Mouse (Mus musculus): ENCODE measurements around the gene Ube3a. TPM values are rescaled to one million over a fixed set of nuclear protein-coding genes. Genes with fewer than 3 reads are reported as not detected.

The Ube3a gene
- polyA plus RNA-seq, 1 experiment, result 8.9 TPM

GRCm38 (mm10) chr7:59229183-59229911 is 797 bp downstream of the Ube3a start:
- TF ChIP-seq TCF3 (IDR thresholded peaks at IDR 0.05; ENCODE audit: insufficient read length, low read depth) (no peak), MAX (IDR thresholded peaks at IDR 0.05; ENCODE audit: low read depth) (no peak), MYOD1 (IDR thresholded peaks at IDR 0.05; ENCODE audit: control insufficient read depth in 1 of 3, insufficient read length in 2 of 3, low read depth in 2 of 3) (peak in 1 of 3 experiments; percentile 37)
- H3K27me3 ChIP-seq (ENCODE audit: control insufficient read depth, insufficient read depth, insufficient read length), result no peaks in the 10 kb centered on the region
- H3K79me2 ChIP-seq (ENCODE audit: control insufficient read depth, insufficient read depth), result peaks cover 54% of the 10 kb centered on the region
- no peaks in the 10 kb centered on the region for H3K36me3 ChIP-seq (ENCODE audit: control insufficient read depth, insufficient read depth)
- peak overlapping the region; percentile 90 for H3ac ChIP-seq (ENCODE audit: control insufficient read depth, insufficient read length)
- H3K4me2 ChIP-seq (ENCODE audit: low read depth), result peak overlapping the region; percentile 58
- H3K4me3 ChIP-seq, result peak overlapping the region; percentile 62

- H3K4me2 ChIP-seq (ENCODE audit: low read depth), result peak overlapping the region; percentile 58
- H3K36me3 ChIP-seq (ENCODE audit: control insufficient read depth, insufficient read depth), result no peaks in the 10 kb centered on the region
- no peak for TF ChIP-seq REST (IDR thresholded peaks at IDR 0.05; ENCODE audit: insufficient read depth, insufficient read length)
- no peak for TF ChIP-seq TCF12 (IDR thresholded peaks at IDR 0.05; ENCODE audit: insufficient read depth, poor library complexity, severe bottlenecking)
- TF ChIP-seq E2F4 (IDR thresholded peaks at IDR 0.05; ENCODE audit: insufficient read depth), result no peak
- TF ChIP-seq MYOG (IDR thresholded peaks at IDR 0.05; ENCODE audit: control insufficient read depth in 1 of 3, insufficient read depth in 1 of 3, insufficient read length in 2 of 3, low read depth in 2 of 3), result no peak
- no peak for TF ChIP-seq MAX (IDR thresholded peaks at IDR 0.05; ENCODE audit: low read depth)
- TF ChIP-seq TCF3 (IDR thresholded peaks at IDR 0.05; ENCODE audit: insufficient read length, low read depth), result no peak
- no peak for TF ChIP-seq MYOD1 (IDR thresholded peaks at IDR 0.05; ENCODE audit: control insufficient read depth in 1 of 3, insufficient read length in 2 of 3, low read depth in 2 of 3)
- no peak for TF ChIP-seq POLR2AphosphoS2 (IDR thresholded peaks at IDR 0.05; ENCODE audit: insufficient read length, low read depth)
- TF ChIP-seq POLR2A (IDR thresholded peaks at IDR 0.05; ENCODE audit: insufficient read length, low read depth), result no peak
- TF ChIP-seq SRF (IDR thresholded peaks at IDR 0.05; ENCODE audit: control insufficient read depth, insufficient read length, low read depth), result no peak
- TF ChIP-seq CEBPB (IDR thresholded peaks at IDR 0.05; ENCODE audit: insufficient read depth, poor library complexity, severe bottlenecking), result no peak
- TF ChIP-seq USF1 (IDR thresholded peaks at IDR 0.05; ENCODE audit: low read depth), result no peak
- H3K79me2 ChIP-seq (ENCODE audit: control insufficient read depth, insufficient read depth), result peaks cover 63% of the 10 kb centered on the region
- H3K4me3 ChIP-seq, result peak overlapping the region; percentile 62
- no peak overlapping the region for H3ac ChIP-seq (ENCODE audit: control insufficient read depth, insufficient read length)
- H3K27me3 ChIP-seq (ENCODE audit: control insufficient read depth, insufficient read depth, insufficient read length), result no peaks in the 10 kb centered on the region
Measured at GRCm38 (mm10) chr7:59230304-59230703, 1.8 kb downstream of the Ube3a start.

- H3ac ChIP-seq (ENCODE audit: control insufficient read depth, insufficient read length), result no peak overlapping the region
- H3K4me3 ChIP-seq, result peak overlapping the region; percentile 62
- TF ChIP-seq MYOD1 (IDR thresholded peaks at IDR 0.05; ENCODE audit: control insufficient read depth in 1 of 3, insufficient read length in 2 of 3, low read depth in 2 of 3) (no peak), USF1 (IDR thresholded peaks at IDR 0.05; ENCODE audit: low read depth) (no peak), MAX (IDR thresholded peaks at IDR 0.05; ENCODE audit: low read depth) (no peak), POLR2A (IDR thresholded peaks at IDR 0.05; ENCODE audit: insufficient read length, low read depth) (no peak), CEBPB (IDR thresholded peaks at IDR 0.05; ENCODE audit: insufficient read depth, poor library complexity, severe bottlenecking) (no peak), REST (IDR thresholded peaks at IDR 0.05; ENCODE audit: insufficient read depth, insufficient read length) (no peak), MYOG (IDR thresholded peaks at IDR 0.05; ENCODE audit: control insufficient read depth in 1 of 3, insufficient read depth in 1 of 3, insufficient read length in 2 of 3, low read depth in 2 of 3) (no peak), POLR2AphosphoS2 (IDR thresholded peaks at IDR 0.05; ENCODE audit: insufficient read length, low read depth) (no peak), E2F4 (IDR thresholded peaks at IDR 0.05; ENCODE audit: insufficient read depth) (no peak), TCF12 (IDR thresholded peaks at IDR 0.05; ENCODE audit: insufficient read depth, poor library complexity, severe bottlenecking) (no peak), SRF (IDR thresholded peaks at IDR 0.05; ENCODE audit: control insufficient read depth, insufficient read length, low read depth) (no peak), TCF3 (IDR thresholded peaks at IDR 0.05; ENCODE audit: insufficient read length, low read depth) (no peak)
- H3K36me3 ChIP-seq (ENCODE audit: control insufficient read depth, insufficient read depth), result no peaks in the 10 kb centered on the region
- peaks cover 68% of the 10 kb centered on the region for H3K79me2 ChIP-seq (ENCODE audit: control insufficient read depth, insufficient read depth)
- H3K4me2 ChIP-seq (ENCODE audit: low read depth), result peak overlapping the region; percentile 58
- no peaks in the 10 kb centered on the region for H3K27me3 ChIP-seq (ENCODE audit: control insufficient read depth, insufficient read depth, insufficient read length)
Measured at GRCm38 (mm10) chr7:59230768-59231167, 2.2 kb downstream of the Ube3a start.

- Histone ChIP-seq H3K4me3 (no peak overlapping the region), H3K79me2 (ENCODE audit: control insufficient read depth, insufficient read depth) (peaks cover 80% of the 10 kb centered on the region), H3ac (ENCODE audit: control insufficient read depth, insufficient read length) (no peak overlapping the region), H3K4me2 (ENCODE audit: low read depth) (peak overlapping the region; percentile 16), H3K36me3 (ENCODE audit: control insufficient read depth, insufficient read depth) (no peaks in the 10 kb centered on the region), H3K27me3 (ENCODE audit: control insufficient read depth, insufficient read depth, insufficient read length) (no peaks in the 10 kb centered on the region)
- TF ChIP-seq POLR2AphosphoS2 (IDR thresholded peaks at IDR 0.05; ENCODE audit: insufficient read length, low read depth) (no peak), MYOG (IDR thresholded peaks at IDR 0.05; ENCODE audit: control insufficient read depth in 1 of 3, insufficient read depth in 1 of 3, insufficient read length in 2 of 3, low read depth in 2 of 3) (no peak), MYOD1 (IDR thresholded peaks at IDR 0.05; ENCODE audit: control insufficient read depth in 1 of 3, insufficient read length in 2 of 3, low read depth in 2 of 3) (no peak), MAX (IDR thresholded peaks at IDR 0.05; ENCODE audit: low read depth) (no peak), SRF (IDR thresholded peaks at IDR 0.05; ENCODE audit: control insufficient read depth, insufficient read length, low read depth) (no peak), E2F4 (IDR thresholded peaks at IDR 0.05; ENCODE audit: insufficient read depth) (no peak), TCF12 (IDR thresholded peaks at IDR 0.05; ENCODE audit: insufficient read depth, poor library complexity, severe bottlenecking) (no peak), TCF3 (IDR thresholded peaks at IDR 0.05; ENCODE audit: insufficient read length, low read depth) (no peak), POLR2A (IDR thresholded peaks at IDR 0.05; ENCODE audit: insufficient read length, low read depth) (no peak), CEBPB (IDR thresholded peaks at IDR 0.05; ENCODE audit: insufficient read depth, poor library complexity, severe bottlenecking) (no peak), REST (IDR thresholded peaks at IDR 0.05; ENCODE audit: insufficient read depth, insufficient read length) (no peak), USF1 (IDR thresholded peaks at IDR 0.05; ENCODE audit: low read depth) (no peak)
Measured at GRCm38 (mm10) chr7:59231960-59232359, 3.4 kb downstream of the Ube3a start.

Measured in myocyte (in vitro differentiated cells).